Mouse (Mus musculus) thymus, adult 2 months (tissue): ENCODE data around the gene Prrt1. TPM values are rescaled to one million over a fixed set of nuclear protein-coding genes. Genes with fewer than 3 reads are reported as not detected.

Experiments
- DNase-seq: peaks from one replicate; pipeline ENCODE4 v3.0.0; 2021
- H3K27ac ChIP-seq: fragments of 200-500 bp; 2 replicates; pipeline ENCODE4 v1.5.1; 2012; ENCODE audit warnings: low read length, control low read depth; ENCODE audit not compliant: control insufficient read depth, insufficient read depth
- H3K27me3 ChIP-seq: fragments of 200-500 bp; 2 replicates; pipeline ENCODE4 v1.6.1; 2012; ENCODE audit warnings: mild to moderate bottlenecking, low read length, moderate library complexity, mixed read lengths; ENCODE audit not compliant: control insufficient read depth, insufficient read depth
- H3K36me3 ChIP-seq: fragments of 200-500 bp; 2 replicates; pipeline ENCODE4 v1.6.1; 2012; ENCODE audit warnings: mild to moderate bottlenecking, low read length, moderate library complexity; ENCODE audit not compliant: control insufficient read depth, insufficient read depth
- H3K4me1 ChIP-seq: fragments of 200-500 bp; replicated peaks from 2 replicates; pipeline ENCODE4 v1.6.1; 2012; ENCODE audit warnings: low read length; ENCODE audit not compliant: control insufficient read depth, insufficient read depth
- H3K4me3 ChIP-seq: fragments of 200-500 bp; 2 replicates; pipeline ENCODE4 v1.5.1; 2012; ENCODE audit warnings: mild to moderate bottlenecking, low read length, control low read depth, moderate library complexity; ENCODE audit not compliant: control insufficient read depth, insufficient read depth
- CTCF ChIP-seq: fragments of 200-500 bp; IDR thresholded peaks from 2 replicates; pipeline ENCODE4 v1.5.1; 2012; ENCODE audit warnings: mild to moderate bottlenecking, control low read depth, low read length, moderate library complexity, borderline replicate concordance; ENCODE audit not compliant: control insufficient read depth, poor library complexity, insufficient read depth; ENCODE audit errors: extremely low read depth
- POLR2A ChIP-seq: fragments of 200-500 bp; IDR thresholded peaks from 2 replicates; pipeline ENCODE4 v1.6.1; 2012; ENCODE audit warnings: mild to moderate bottlenecking, low read length, control low read depth, moderate library complexity; ENCODE audit not compliant: control insufficient read depth, poor library complexity, insufficient read depth; ENCODE audit errors: extremely low read depth
- WGBS: fragments of 180-500 bp; shearing (Covaris S2); methylation state at CpG from one replicate; pipeline ENCODE4 v1.1.7; 2018; 5-methylcytosine and 5-hydroxymethylcytosine counted together
- polyA plus RNA-seq: library from polyadenylated mRNA; depleted of rRNA; stranded (reverse); fragments of >200 nt; gene quantifications from 2 replicates; pipeline ENCODE4 v1.2.3, GENCODE M21; 2012

Prrt1 gene
- polyA plus RNA-seq, 1 experiment = 361 TPM

DNA sequence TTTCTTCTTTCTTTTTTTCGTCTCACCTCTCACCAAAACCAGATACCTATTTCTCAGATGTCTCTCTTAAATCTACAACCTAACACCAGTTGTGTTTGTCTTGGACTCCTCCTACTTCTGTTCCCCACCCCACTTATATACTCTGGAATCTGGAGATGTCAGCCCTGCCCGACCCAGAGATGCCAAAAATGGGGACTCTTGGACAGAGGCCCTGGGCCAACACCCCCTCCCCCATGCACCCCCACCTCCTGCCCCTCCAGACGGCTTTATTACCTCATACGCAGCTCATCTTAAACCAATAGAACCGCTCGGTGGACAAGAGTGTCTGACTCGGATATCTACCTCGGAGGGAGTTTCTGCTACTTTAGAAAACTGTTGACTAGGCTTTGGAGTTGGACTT lies 33.2 kb upstream of the Prrt1 start:
- H3K4me1 ChIP-seq = peaks cover 15% of the 10 kb centered on the region
- no peaks in the 10 kb centered on the region for H3K27me3 ChIP-seq
- no peak overlapping the region for H3K4me3 ChIP-seq
- H3K27ac ChIP-seq = no peak overlapping the region
- DNase-seq = no peak
- 91% methylated on average over 8 of the region's 8 CpGs for WGBS
- H3K36me3 ChIP-seq = peaks cover 20% of the 10 kb centered on the region
- TF ChIP-seq CTCF (no peak), POLR2A (no peak)

DNA sequence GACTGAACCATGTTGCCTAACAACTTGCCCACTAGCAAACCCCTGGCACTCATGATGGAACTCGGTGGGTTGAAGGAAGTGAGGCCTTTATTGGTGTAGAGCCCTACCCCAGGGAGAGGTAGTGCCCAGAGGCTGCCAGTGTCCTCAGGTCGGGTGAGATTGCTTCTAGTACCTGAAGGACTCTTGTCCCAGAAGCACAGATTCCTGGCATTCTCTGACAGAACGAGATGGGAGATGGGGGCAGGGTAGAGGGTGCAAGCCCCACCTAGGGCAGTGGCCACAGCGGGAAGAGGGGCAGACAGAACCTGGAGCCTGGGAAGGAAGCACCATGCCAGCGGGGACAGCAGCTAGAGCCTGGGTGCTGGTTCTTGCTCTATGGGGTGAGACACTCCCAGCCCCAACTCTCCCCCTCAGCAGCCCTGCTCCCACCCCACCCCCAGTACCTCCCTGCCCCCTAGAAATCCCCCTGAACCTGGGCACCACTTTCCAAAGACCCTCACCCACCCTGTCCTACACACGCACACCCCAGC lies 31.7 kb upstream of the Prrt1 start, which contains the start of gene Ager:
Gene Ager (plus strand): TSS at position 297 of the 530 bp plus-strand sequence.
- DNase-seq = no peak
- peaks cover 22% of the 10 kb centered on the region for H3K4me1 ChIP-seq
- 69% methylated on average over 6 of the region's 6 CpGs for WGBS

DNA sequence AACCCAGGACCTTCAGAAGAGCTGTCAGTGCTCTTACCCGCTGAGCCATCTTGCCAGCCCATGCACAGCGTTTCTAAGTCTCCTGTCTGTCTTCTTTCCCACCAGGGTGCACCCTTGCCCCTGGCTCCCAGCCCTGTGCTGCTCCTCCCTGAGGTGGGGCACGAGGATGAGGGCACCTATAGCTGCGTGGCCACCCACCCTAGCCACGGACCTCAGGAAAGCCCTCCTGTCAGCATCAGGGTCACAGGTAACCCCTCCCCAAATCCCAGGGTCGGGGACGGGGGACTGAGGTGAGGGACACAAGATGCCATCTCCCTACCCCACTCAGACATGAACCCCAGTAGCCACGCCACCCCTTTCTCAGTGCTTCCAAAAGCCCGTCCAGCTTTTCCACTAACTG lies 29.4 kb upstream of the Prrt1 start:
- H3K27me3 ChIP-seq = no peaks in the 10 kb centered on the region
- H3K27ac ChIP-seq = no peak overlapping the region
- TF ChIP-seq CTCF = no peak
- DNase-seq = no peak
- H3K36me3 ChIP-seq = peaks cover 12% of the 10 kb centered on the region
- WGBS = 93% methylated on average over 9 of the region's 9 CpGs
- H3K4me1 ChIP-seq = peaks cover 14% of the 10 kb centered on the region
- no peak overlapping the region for H3K4me3 ChIP-seq

More for the DNA sequence above, 31.7 kb upstream of the Prrt1 start, which contains the start of gene Ager:
- H3K27ac ChIP-seq = no peak within 1 kb of the TSS
- TF ChIP-seq CTCF = no peak
- no peak for TF ChIP-seq POLR2A
- peaks cover 20% of the 10 kb centered on the region for H3K36me3 ChIP-seq
- no peak within 1 kb of the TSS for H3K4me3 ChIP-seq
- H3K27me3 ChIP-seq = no peaks in the 10 kb centered on the region

DNA sequence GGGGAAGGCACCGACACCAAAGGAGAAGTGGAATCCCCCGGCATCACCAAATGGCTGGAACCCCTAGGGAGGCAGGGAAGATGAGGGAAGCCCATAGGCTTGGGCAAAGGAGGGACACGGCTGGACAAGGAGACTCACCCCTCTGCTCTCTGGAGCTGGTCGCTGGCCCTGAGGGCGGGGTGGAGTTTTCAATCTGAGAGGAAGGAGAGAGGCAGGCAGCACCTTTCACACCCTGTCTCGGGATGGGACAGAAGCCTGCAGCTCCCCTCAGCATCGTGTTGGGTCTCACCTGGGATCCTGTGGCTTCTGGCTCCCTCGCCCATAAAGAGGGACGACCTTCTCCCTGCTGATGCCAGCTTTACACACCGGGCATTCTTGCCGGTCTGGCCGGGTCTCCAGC lies 27.5 kb upstream of the Prrt1 start:
- WGBS = 94% methylated on average over 12 of the region's 12 CpGs
- no peak for TF ChIP-seq CTCF
- no peak for TF ChIP-seq POLR2A
- H3K4me3 ChIP-seq = no peak overlapping the region

DNA sequence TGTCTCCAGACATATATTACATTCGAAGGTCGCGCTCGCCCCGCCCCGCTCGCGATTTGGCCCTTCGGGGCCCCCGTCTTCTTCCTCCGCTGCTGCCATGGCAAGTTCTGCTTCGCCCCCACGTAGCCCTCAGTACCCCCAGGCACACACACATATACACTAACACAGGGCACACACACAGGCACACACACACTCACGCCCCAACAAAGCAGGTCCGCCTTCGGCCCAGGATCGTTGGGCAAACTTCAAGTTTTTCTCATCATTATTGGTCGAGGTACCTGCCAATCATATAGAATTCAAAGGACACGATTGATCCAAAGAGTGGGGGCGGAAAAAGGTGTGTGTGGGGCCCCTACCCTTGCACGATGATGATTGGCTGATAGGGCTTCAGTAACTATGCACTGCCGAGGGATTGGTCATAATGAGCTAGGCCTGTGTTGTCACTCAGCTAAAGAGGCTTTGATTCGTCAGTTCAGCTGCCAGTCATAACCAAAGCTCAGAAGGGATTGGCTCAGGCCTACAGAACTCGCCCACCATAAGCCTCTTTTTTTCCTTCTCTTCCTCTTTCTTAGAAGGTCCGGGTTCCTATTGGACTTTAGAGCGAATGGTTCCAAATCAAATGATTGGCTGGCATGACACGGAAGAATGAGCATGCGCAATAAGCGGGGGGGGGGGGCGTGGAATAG lies 25.8 kb upstream of the Prrt1 start, which contains the start of gene Rnf5:
Gene Rnf5 (minus strand): TSS at position 316 of the 686 bp plus-strand sequence.
- peak within 1 kb of the TSS; percentile 87 for H3K4me3 ChIP-seq
- WGBS = 1% methylated on average over 30 of the region's 30 CpGs
- H3K27ac ChIP-seq = peak within 1 kb of the TSS; percentile 84
- TF ChIP-seq POLR2A (peak; percentile 47), CTCF (no peak)
- no peaks in the 10 kb centered on the region for H3K36me3 ChIP-seq
- no peaks in the 10 kb centered on the region for H3K27me3 ChIP-seq
- DNase-seq = peak; percentile 97
- peaks cover 32% of the 10 kb centered on the region for H3K4me1 ChIP-seq

More for the DNA sequence above, 27.5 kb upstream of the Prrt1 start:
- H3K4me1 ChIP-seq = peaks cover 25% of the 10 kb centered on the region
- no peak overlapping the region for H3K27ac ChIP-seq
- H3K36me3 ChIP-seq = no peaks in the 10 kb centered on the region
- H3K27me3 ChIP-seq = no peaks in the 10 kb centered on the region
- no peak for DNase-seq

DNA sequence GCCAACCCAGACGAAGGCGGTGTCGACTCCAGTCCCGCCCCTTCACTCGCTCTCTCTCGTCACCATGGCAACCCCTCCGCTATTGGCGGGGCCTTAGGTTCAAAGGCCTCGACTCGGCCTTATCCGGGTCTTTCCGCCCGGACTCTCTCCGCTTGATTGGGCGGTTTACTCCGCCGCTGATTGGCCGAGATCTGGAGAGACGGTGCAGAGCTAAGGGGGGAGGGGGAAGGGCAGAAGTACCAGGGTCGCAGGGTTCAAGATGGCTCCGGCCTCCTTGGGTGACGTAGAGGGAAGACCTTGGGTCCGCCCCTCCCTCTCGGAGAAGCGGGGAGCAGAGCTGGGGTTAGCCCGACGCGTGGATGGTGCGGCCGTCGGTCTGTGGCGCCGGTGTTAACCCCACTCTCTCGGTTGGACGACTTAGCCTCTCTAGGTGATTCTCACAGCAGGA lies 25.2 kb upstream of the Prrt1 start, which contains the start of gene Agpat1:
Gene Agpat1 (plus strand): TSS at position 202 of the 448 bp plus-strand sequence.
- H3K4me3 ChIP-seq = peak within 1 kb of the TSS; percentile 87
- peak; percentile 98 for DNase-seq
- WGBS = under 1% methylated on average over 35 of the region's 35 CpGs

More for the DNA sequence above, 25.2 kb upstream of the Prrt1 start, which contains the start of gene Agpat1:
- TF ChIP-seq CTCF = 0 out of 2 replicates have a peak, but pooled peaks have one; percentile 62
- peak; percentile 79 for TF ChIP-seq POLR2A
- Histone ChIP-seq H3K27me3 (no peaks in the 10 kb centered on the region), H3K4me1 (peaks cover 36% of the 10 kb centered on the region), H3K36me3 (no peaks in the 10 kb centered on the region), H3K27ac (peak within 1 kb of the TSS; percentile 84)
